Mouse (Mus musculus): ENCODE data around the gene Cd163.
"Not testable (repeated sequence)": the region's sequence is repeated elsewhere in the genome, so short reads cannot be mapped to it uniquely, and the experiment has no call there.

Gene Cd163

GRCm38 (mm10) chr6:124304356-124304755 is at the start of gene Cd163:
Gene Cd163 (plus strand): TSS chr6:124304656.
- no peak for DNase-seq (ENCODE audit: low spot score in 2 of 2)

GRCm38 (mm10) chr6:124255721-124256470 is 48.6 kb upstream of the Cd163 start:
- no peak for DNase-seq (ENCODE audit: low spot score in 2 of 2)

GRCm38 (mm10) chr6:124260198-124260931 is 44.1 kb upstream of the Cd163 start:
- peak; percentile 22 to 67 for DNase-seq (ENCODE audit: low spot score in 2 of 2)

- DNase-seq (ENCODE audit: low spot score in 2 of 2): peak in 1 of 2 experiments; percentile 75
Observed at GRCm38 (mm10) chr6:124262696-124263095, 41.8 kb upstream of the Cd163 start.

GRCm38 (mm10) chr6:124273231-124273880 is 31.1 kb upstream of the Cd163 start:
- DNase-seq (ENCODE audit: low spot score in 2 of 2): no peak

GRCm38 (mm10) chr6:124277641-124278040 is 26.8 kb upstream of the Cd163 start:
- DNase-seq (ENCODE audit: low spot score in 2 of 2): no peak

- no peak for DNase-seq (ENCODE audit: low spot score in 2 of 2)
Observed at GRCm38 (mm10) chr6:124278291-124278690, 26.2 kb upstream of the Cd163 start.

- DNase-seq (ENCODE audit: low spot score in 2 of 2): no peak
Observed at GRCm38 (mm10) chr6:124282731-124283130, 21.7 kb upstream of the Cd163 start.

- not testable (repeated sequence) for DNase-seq (ENCODE audit: low spot score in 2 of 2)
Observed at GRCm38 (mm10) chr6:124297378-124297777, 7.1 kb upstream of the Cd163 start.

GRCm38 (mm10) chr6:124301447-124302192 is 2.8 kb upstream of the Cd163 start:
- DNase-seq (ENCODE audit: low spot score in 2 of 2): no peak

- no peak for DNase-seq (ENCODE audit: low spot score in 2 of 2)
Observed at GRCm38 (mm10) chr6:124308935-124309334, 4.5 kb downstream of the Cd163 start.

GRCm38 (mm10) chr6:124312292-124312691 is 7.8 kb downstream of the Cd163 start:
- no peak for DNase-seq (ENCODE audit: low spot score in 2 of 2)

- no peak for DNase-seq (ENCODE audit: low spot score in 2 of 2)
Observed at GRCm38 (mm10) chr6:124320371-124320770, 15.9 kb downstream of the Cd163 start.

- peak; percentile 25 to 66 for DNase-seq (ENCODE audit: low spot score in 2 of 2)
Observed at GRCm38 (mm10) chr6:124321481-124322475, 17.3 kb downstream of the Cd163 start.

- peak; percentile 36 to 60 for DNase-seq (ENCODE audit: low spot score in 2 of 2)
Observed at GRCm38 (mm10) chr6:124328394-124328991, 24.0 kb downstream of the Cd163 start.

GRCm38 (mm10) chr6:124329622-124330021 is 25.2 kb downstream of the Cd163 start:
- no peak for DNase-seq (ENCODE audit: low spot score in 2 of 2)

GRCm38 (mm10) chr6:124345096-124345495 is 40.6 kb downstream of the Cd163 start:
- DNase-seq (ENCODE audit: low spot score in 2 of 2): peak in 1 of 2 experiments; percentile 41

GRCm38 (mm10) chr6:124346613-124347012 is 42.2 kb downstream of the Cd163 start:
- no peak for DNase-seq (ENCODE audit: low spot score in 2 of 2)

GRCm38 (mm10) chr6:124353246-124353645 is 48.8 kb downstream of the Cd163 start:
- no peak for DNase-seq (ENCODE audit: low spot score in 2 of 2)

- no peak for DNase-seq (ENCODE audit: low spot score in 2 of 2)
Observed at GRCm38 (mm10) chr6:124358953-124359352, 54.5 kb downstream of the Cd163 start.

Measured in left cerebral cortex, adult 9 months (tissue).